Mouse (Mus musculus) heart, embryonic 15.5 days (tissue): ENCODE measurements around the gene Jmjd7. TPM values are rescaled to one million over a fixed set of nuclear protein-coding genes. Genes with fewer than 3 reads are reported as not detected.

Source experiments
- ATAC-seq: fragments of 200-750 bp; cut with Nextera tagmentation; replicated peaks from 2 replicates; pipeline ENCODE4 v1.8.0; 2017; ENCODE audit warnings: low read depth, moderate TSS enrichment; ENCODE audit not compliant: insufficient number of reproducible peaks, insufficient read depth, low FRiP score
- H3K27ac ChIP-seq: fragments of 300-500 bp; sonication (generic); 2 replicates; pipeline ENCODE4 v1.5.1; 2015; ENCODE audit warnings: mild to moderate bottlenecking, inconsistent platforms
- H3K27me3 ChIP-seq: fragments of 300-500 bp; sonication (generic); 2 replicates; pipeline ENCODE4 v1.6.1; 2015; ENCODE audit warnings: inconsistent platforms
- H3K36me3 ChIP-seq: fragments of 300-500 bp; sonication (generic); 2 replicates; pipeline ENCODE4 v1.6.1; 2015; ENCODE audit warnings: mild to moderate bottlenecking, inconsistent platforms
- H3K4me1 ChIP-seq: fragments of 300-500 bp; sonication (generic); replicated peaks from 2 replicates; pipeline ENCODE4 v1.6.1; 2015; ENCODE audit warnings: inconsistent platforms
- H3K4me2 ChIP-seq: fragments of 300-500 bp; sonication (generic); 2 replicates; pipeline ENCODE4 v1.6.1; 2015; ENCODE audit warnings: inconsistent platforms, mild to moderate bottlenecking, moderate library complexity
- H3K4me3 ChIP-seq: fragments of 300-500 bp; sonication (generic); 2 replicates; pipeline ENCODE4 v1.5.1; 2015; ENCODE audit warnings: mild to moderate bottlenecking, inconsistent platforms
- H3K9ac ChIP-seq: fragments of 300-500 bp; sonication (generic); 2 replicates; pipeline ENCODE4 v1.6.1; 2015; ENCODE audit warnings: mild to moderate bottlenecking, inconsistent platforms
- H3K9me3 ChIP-seq: fragments of 300-500 bp; sonication (generic); replicated peaks from 2 replicates; pipeline ENCODE4 v1.6.1; 2016; ENCODE audit warnings: inconsistent platforms
- WGBS: fragments of 180-500 bp; shearing (Covaris S2); methylation state at CpG from one replicate; pipeline ENCODE4 v1.1.7; 2015; ENCODE audit warnings: mixed read lengths; 5-methylcytosine and 5-hydroxymethylcytosine counted together
- microRNA-seq: library from miRNA; unstranded; fragments of <30 nt; microRNA quantifications from one replicate; pipeline ENCODE4, GENCODE M21; 2016
- polyA plus RNA-seq: library from polyadenylated mRNA; unstranded; fragments of >200 nt; fragmentation: Nextera tagmentation; extraction: Ambion mirVana; gene quantifications from 2 replicates; pipeline ENCODE4 v1.2.1, GENCODE M21; 2015

The Jmjd7 gene
- polyA plus RNA-seq, 1 experiment from 2014 or later: 12.3 TPM

GRCm38 (mm10) chr2:120062248-120062647 is 35.0 kb downstream of the Jmjd7 start:
- Histone ChIP-seq H3K9ac (no peak overlapping the region), H3K27ac (no peak overlapping the region), H3K27me3 (0 out of 2 replicates have a peak, but pooled peaks cover 4% of the 10 kb centered on the region), H3K4me3 (no peak overlapping the region), H3K9me3 (no peaks in the 10 kb centered on the region), H3K4me1 (no peaks in the 10 kb centered on the region; the same call in 1 of the 2 replicates), H3K4me2 (no peak overlapping the region), H3K36me3 (no peaks in the 10 kb centered on the region)
- no peak for ATAC-seq
- WGBS: 79% methylated on average over 8 of the region's 8 CpGs

GRCm38 (mm10) chr2:120064639-120065038 is 37.4 kb downstream of the Jmjd7 start:
- H3K27ac ChIP-seq: no peak overlapping the region
- 68% methylated on average over 6 of the region's 6 CpGs for WGBS
- ATAC-seq: no peak
- no peaks in the 10 kb centered on the region for H3K9me3 ChIP-seq
- H3K4me1 ChIP-seq: no peaks in the 10 kb centered on the region; the same call in 1 of the 2 replicates
- H3K36me3 ChIP-seq: no peaks in the 10 kb centered on the region
- no peak overlapping the region for H3K9ac ChIP-seq
- 0 out of 2 replicates have a peak, but pooled peaks cover 9% of the 10 kb centered on the region for H3K27me3 ChIP-seq
- no peak overlapping the region for H3K4me3 ChIP-seq
- no peak overlapping the region for H3K4me2 ChIP-seq

DNA sequence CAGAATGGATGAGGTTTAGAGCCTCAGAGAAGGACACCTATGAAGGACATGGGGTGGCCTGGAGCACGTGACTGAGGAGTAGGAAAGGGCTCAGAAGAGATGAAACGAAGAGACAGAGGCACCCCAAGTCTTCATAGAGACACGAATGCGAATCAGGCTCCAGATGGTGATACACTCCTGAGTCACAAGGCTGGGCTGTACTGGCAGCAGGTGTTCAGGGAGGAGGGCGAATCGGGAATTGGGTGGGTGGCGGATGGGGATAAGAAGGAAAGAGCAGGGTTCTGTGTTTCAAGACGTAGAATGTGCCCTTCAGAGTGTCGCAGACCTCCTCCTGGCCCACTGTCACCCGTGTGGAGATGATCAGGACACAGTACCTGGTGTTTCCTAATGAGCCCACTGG is 38.0 kb downstream of the Jmjd7 start:
- Histone ChIP-seq H3K9me3 (no peaks in the 10 kb centered on the region), H3K4me1 (no peaks in the 10 kb centered on the region), H3K4me3 (no peak overlapping the region), H3K27ac (no peak overlapping the region), H3K27me3 (0 out of 2 replicates have a peak, but pooled peaks cover 12% of the 10 kb centered on the region), H3K4me2 (no peak overlapping the region), H3K36me3 (no peaks in the 10 kb centered on the region), H3K9ac (no peak overlapping the region)
- 87% methylated on average over 10 of the region's 10 CpGs for WGBS
- no peak for ATAC-seq

DNA sequence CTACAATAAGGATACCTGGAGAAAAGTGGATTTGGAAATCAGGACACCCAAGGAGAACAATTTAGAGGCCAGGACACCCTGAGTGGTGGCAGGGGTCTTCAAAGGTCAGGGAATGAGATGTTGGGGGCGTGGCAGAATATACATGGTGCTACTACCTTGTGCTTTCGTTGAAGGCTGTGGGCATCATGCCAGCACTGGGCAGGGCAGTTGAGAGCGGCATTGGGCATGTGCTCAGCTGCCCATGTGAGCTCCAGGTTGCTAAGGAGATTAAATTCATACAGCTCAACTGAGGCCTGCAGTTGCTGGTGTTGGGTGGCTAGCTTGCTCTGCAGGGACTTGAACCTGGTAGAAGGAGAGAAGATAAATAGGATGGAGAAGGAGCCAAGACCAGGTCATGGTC is 38.9 kb downstream of the Jmjd7 start:
- Histone ChIP-seq H3K4me3 (no peak overlapping the region), H3K4me1 (no peaks in the 10 kb centered on the region), H3K9ac (no peak overlapping the region), H3K4me2 (no peak overlapping the region), H3K9me3 (no peaks in the 10 kb centered on the region), H3K27me3 (0 out of 2 replicates have a peak, but pooled peaks cover 12% of the 10 kb centered on the region), H3K36me3 (no peaks in the 10 kb centered on the region), H3K27ac (no peak overlapping the region)
- WGBS: 71% methylated on average over 3 of the region's 3 CpGs
- no peak for ATAC-seq

DNA sequence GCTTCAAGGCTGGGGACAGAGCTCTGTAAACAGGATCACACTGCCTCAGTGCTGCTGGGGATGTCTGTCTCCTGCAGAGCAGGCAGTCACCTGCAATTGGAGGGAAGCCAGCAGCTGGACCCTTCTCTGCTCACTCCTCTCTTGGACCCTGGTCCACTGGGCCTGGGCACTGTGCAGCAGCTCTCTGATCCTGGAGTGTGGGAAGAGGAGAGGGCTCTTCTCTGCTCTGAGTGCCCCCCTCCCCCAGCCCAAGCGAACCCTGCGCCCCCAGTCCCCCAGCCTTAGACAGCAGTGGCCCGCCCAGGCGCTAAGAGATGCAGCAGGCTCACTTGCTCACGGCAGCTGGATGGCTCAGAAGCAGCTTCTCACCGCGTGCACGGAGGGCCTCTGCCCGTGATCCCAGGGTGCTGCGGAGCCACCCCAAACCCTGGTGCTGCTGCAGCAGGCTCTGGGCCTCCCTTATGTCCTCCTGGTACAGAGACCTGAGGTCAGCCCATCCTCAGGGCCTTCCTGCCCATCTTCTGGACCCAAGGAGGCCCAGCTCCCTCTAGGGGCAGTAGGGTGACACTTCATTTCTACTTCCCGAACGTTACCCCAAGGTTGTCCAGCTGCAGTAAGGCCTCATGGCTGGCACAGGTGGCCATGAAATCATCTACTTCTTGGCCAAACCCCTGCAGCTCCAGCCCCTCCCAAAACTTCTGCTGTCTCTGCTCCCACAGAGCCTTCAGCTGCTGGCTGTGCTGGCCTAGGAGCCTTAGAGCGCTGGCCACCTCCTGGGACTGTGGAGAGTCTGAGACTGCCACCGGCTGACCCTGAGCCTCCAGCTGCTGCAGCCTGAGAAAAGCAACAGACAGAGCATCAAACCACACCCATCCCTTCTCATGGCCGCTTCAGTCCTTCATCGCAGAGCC is 41.5 kb downstream of the Jmjd7 start:
- H3K4me1 ChIP-seq: no peaks in the 10 kb centered on the region
- no peak overlapping the region for H3K4me3 ChIP-seq
- ATAC-seq: no peak
- H3K27ac ChIP-seq: no peak overlapping the region
- no peak overlapping the region for H3K4me2 ChIP-seq
- H3K27me3 ChIP-seq: 0 out of 2 replicates have a peak, but pooled peaks cover 8% of the 10 kb centered on the region
- no peaks in the 10 kb centered on the region for H3K9me3 ChIP-seq
- no peaks in the 10 kb centered on the region for H3K36me3 ChIP-seq
- WGBS: 54% methylated on average over 16 of the region's 16 CpGs
- no peak overlapping the region for H3K9ac ChIP-seq

GRCm38 (mm10) chr2:120069466-120069990 is 42.2 kb downstream of the Jmjd7 start:
- no peaks in the 10 kb centered on the region for H3K36me3 ChIP-seq
- H3K4me3 ChIP-seq: no peak overlapping the region
- WGBS: 74% methylated on average over 8 of the region's 8 CpGs
- H3K9me3 ChIP-seq: no peaks in the 10 kb centered on the region
- 0 out of 2 replicates have a peak, but pooled peaks cover 8% of the 10 kb centered on the region for H3K27me3 ChIP-seq
- no peaks in the 10 kb centered on the region for H3K4me1 ChIP-seq
- no peak overlapping the region for H3K4me2 ChIP-seq
- no peak for ATAC-seq
- no peak overlapping the region for H3K27ac ChIP-seq
- H3K9ac ChIP-seq: no peak overlapping the region

- Histone ChIP-seq H3K4me2 (no peak overlapping the region), H3K36me3 (no peaks in the 10 kb centered on the region), H3K4me3 (no peak overlapping the region), H3K4me1 (peaks cover 10% of the 10 kb centered on the region), H3K27ac (no peak overlapping the region), H3K9ac (no peak overlapping the region), H3K27me3 (peaks cover 24% of the 10 kb centered on the region), H3K9me3 (no peaks in the 10 kb centered on the region)
- no peak for ATAC-seq
- 76% methylated on average over 4 of the region's 4 CpGs for WGBS
These were observed 46.8 kb downstream of the Jmjd7 start for GRCm38 (mm10) chr2:120074096-120074495.

GRCm38 (mm10) chr2:120076076-120076705 is 48.9 kb downstream of the Jmjd7 start:
- no peaks in the 10 kb centered on the region for H3K36me3 ChIP-seq
- peaks cover 17% of the 10 kb centered on the region for H3K27me3 ChIP-seq
- H3K4me1 ChIP-seq: peaks cover 10% of the 10 kb centered on the region
- no peak overlapping the region for H3K27ac ChIP-seq
- H3K4me2 ChIP-seq: peak overlapping the region; percentile 67
- H3K9me3 ChIP-seq: no peaks in the 10 kb centered on the region
- no peak overlapping the region for H3K9ac ChIP-seq
- WGBS: 4% methylated on average over 36 of the region's 36 CpGs
- H3K4me3 ChIP-seq: peak overlapping the region; percentile 43
- ATAC-seq: peak; percentile 40; the same call in 1 of the 2 replicates

Small RNA genes within 50 kb of the gene (microRNA-seq; reads per million reads assigned to microRNA genes)
- not detected for gene Mir7665

Other genes with a start within 250 kb of the Jmjd7 start
- gene Rpap1, start 239.9 kb upstream of the Jmjd7 start, polyA plus RNA-seq: 15.4 and 20.6 TPM in 2 replicates
- 6.2 and 8.5 TPM in 2 replicates for gene Tyro3, start 229.8 kb upstream of the Jmjd7 start, polyA plus RNA-seq
- 19.3 and 22.0 TPM in 2 replicates for gene Mga, start 130.3 kb upstream of the Jmjd7 start, polyA plus RNA-seq
- 1.8 and 3.0 TPM in 2 replicates for gene Mapkbp1, start 54.8 kb upstream of the Jmjd7 start, polyA plus RNA-seq
- gene Gm28042, start within 50 bp of the Jmjd7 start, polyA plus RNA-seq: 3.1 and 4.1 TPM in 2 replicates
- 0.90 and 1.3 TPM in 2 replicates for gene Pla2g4b, start 5.9 kb downstream of the Jmjd7 start, polyA plus RNA-seq
- gene Ehd4, start 127.1 kb downstream of the Jmjd7 start, polyA plus RNA-seq: 164 and 188 TPM in 2 replicates
- 1.6 and 1.9 TPM in 2 replicates for gene Pla2g4e, start 217.9 kb downstream of the Jmjd7 start, polyA plus RNA-seq